In genomic region chr2:38771478-38771797, GRCm38 (mm10) we compare ENCODE assay signal across 12 mouse cellular contexts. TPM values are rescaled to one million over a fixed set of nuclear protein-coding genes. Genes with fewer than 3 reads are reported as not detected.
DNase-seq lines count a peak whose midpoint lies in the region; ATAC-seq and TF ChIP-seq lines count a peak whose summit lies in the region.
"Had no signal": no experiment of that assay in that cellular context is flagged by ENCODE, and none has a peak within 500 bp of the region (broad histone marks: within the 10 kb centered on the region; RNA-seq: fewer than 3 reads in every experiment).

No protein-coding gene starts in this region.

- no peaks in the 10 kb centered on the region for H3K36me3 ChIP-seq in kidney, embryonic 14.5 days (ENCODE audit: control insufficient read depth, insufficient read depth, low read length)
- no peaks in the 10 kb centered on the region for H3K36me3 ChIP-seq in embryonic facial prominence, embryonic 15.5 days
- H3K36me3 ChIP-seq in myocyte (ENCODE audit: control insufficient read depth, insufficient read depth), result no peaks in the 10 kb centered on the region
- H3K36me3 ChIP-seq: midbrain, embryonic 10.5 days had no signal

- H3K4me3 ChIP-seq in kidney, embryonic 14.5 days (ENCODE audit: low read length), result no peak overlapping the region
- no peak overlapping the region for H3K4me3 ChIP-seq in embryonic facial prominence, embryonic 15.5 days (replicated peaks)
- H3K4me3 ChIP-seq in myocyte, result no peak overlapping the region
- H3K4me3 ChIP-seq: left cerebral cortex, adult 2 months; midbrain, embryonic 10.5 days had no signal

- H3K79me2 ChIP-seq in myocyte (ENCODE audit: control insufficient read depth, insufficient read depth), result no peaks in the 10 kb centered on the region

- no peaks in the 10 kb centered on the region for H3K9me3 ChIP-seq in kidney, embryonic 14.5 days (ENCODE audit: control insufficient read depth, low read length)
- H3K9me3 ChIP-seq in embryonic facial prominence, embryonic 15.5 days (replicated peaks), result no peaks in the 10 kb centered on the region
- H3K9me3 ChIP-seq: midbrain, embryonic 10.5 days had no signal

- no peaks in the 10 kb centered on the region for H3K27me3 ChIP-seq in kidney, embryonic 14.5 days (ENCODE audit: control insufficient read depth, insufficient read depth, low read length)
- H3K27me3 ChIP-seq in embryonic facial prominence, embryonic 15.5 days, result no peaks in the 10 kb centered on the region
- no peaks in the 10 kb centered on the region for H3K27me3 ChIP-seq in myocyte (ENCODE audit: control insufficient read depth, insufficient read depth, insufficient read length)

- 47% methylated on average over 2 of the region's 2 CpGs for WGBS in kidney, embryonic 14.5 days
- 24% methylated on average over 2 of the region's 2 CpGs for WGBS in embryonic facial prominence, embryonic 15.5 days

- H3K4me1 ChIP-seq in kidney, embryonic 14.5 days (ENCODE audit: control insufficient read depth, insufficient read depth, low read length), result 0 out of 2 replicates have a peak, but pooled peaks cover 3% of the 10 kb centered on the region
- 0 out of 2 replicates have a peak, but pooled peaks cover 16% of the 10 kb centered on the region for H3K4me1 ChIP-seq in embryonic facial prominence, embryonic 15.5 days
- H3K4me1 ChIP-seq: midbrain, embryonic 10.5 days had no signal

- H3K4me2 ChIP-seq in kidney, embryonic 14.5 days (replicated peaks; ENCODE audit: low read depth, low read length), result no peak overlapping the region
- no peak overlapping the region for H3K4me2 ChIP-seq in embryonic facial prominence, embryonic 15.5 days (replicated peaks)
- H3K4me2 ChIP-seq in myocyte (ENCODE audit: low read depth), result peak overlapping the region; percentile 53

- no peak for ATAC-seq in kidney, embryonic 14.5 days (ENCODE audit: low FRiP score, low TSS enrichment)
- peak; percentile 76 for ATAC-seq in embryonic facial prominence, embryonic 15.5 days (ENCODE audit: insufficient number of reproducible peaks, low FRiP score, low TSS enrichment, low read depth)

- no peak overlapping the region for H3K27ac ChIP-seq in kidney, embryonic 14.5 days (ENCODE audit: low read depth, low read length)
- 0 out of 2 replicates have a peak overlapping the region, but pooled peaks have one; percentile 1 for H3K27ac ChIP-seq in embryonic facial prominence, embryonic 15.5 days (replicated peaks)
- H3K27ac ChIP-seq: left cerebral cortex, adult 2 months; midbrain, embryonic 10.5 days had no signal

- DNase-seq in adrenal gland, postnatal 10 days, result peak; percentile 10
- no peak for DNase-seq in adrenal gland, postnatal 14 days
- peak; percentile 9 for DNase-seq in kidney, postnatal 10 days
- DNase-seq in spleen, adult 12 weeks (ENCODE audit: low spot score), result no peak
- DNase-seq in thymus, adult 18-20 months, result no peak
- DNase-seq: kidney, adult 9 months had no signal

- no peak overlapping the region for H3ac ChIP-seq in myocyte (ENCODE audit: control insufficient read depth, insufficient read length)

- no peak for TF ChIP-seq POLR2A in myocyte (IDR thresholded peaks at IDR 0.05; ENCODE audit: insufficient read length, low read depth)

- no peak overlapping the region for H3K9ac ChIP-seq in kidney, embryonic 14.5 days (ENCODE audit: low read depth, low read length)
- no peak overlapping the region for H3K9ac ChIP-seq in embryonic facial prominence, embryonic 15.5 days

TF ChIP-seq in myocyte, 11 proteins besides CTCF, POLR2A, EP300 and RAD21:
- TF ChIP-seq CEBPB (IDR thresholded peaks at IDR 0.05; ENCODE audit: insufficient read depth, poor library complexity, severe bottlenecking) (0 out of 2 replicates have a peak, but pooled peaks have one; percentile 18), MAX (IDR thresholded peaks at IDR 0.05; ENCODE audit: low read depth) (no peak), POLR2AphosphoS2 (IDR thresholded peaks at IDR 0.05; ENCODE audit: insufficient read length, low read depth) (no peak), MYOG (IDR thresholded peaks at IDR 0.05; ENCODE audit: control insufficient read depth in 1 of 3, insufficient read depth in 1 of 3, insufficient read length in 2 of 3, low read depth in 2 of 3) (no peak), TCF3 (IDR thresholded peaks at IDR 0.05; ENCODE audit: insufficient read length, low read depth) (no peak), TCF12 (IDR thresholded peaks at IDR 0.05; ENCODE audit: insufficient read depth, poor library complexity, severe bottlenecking) (no peak), E2F4 (IDR thresholded peaks at IDR 0.05; ENCODE audit: insufficient read depth) (no peak)

RNA-seq across cellular contexts. Expression of gene Nr5a1, which starts 57.1 kb away (rescaled TPM):
- 100 to 1,000 TPM; 221 to 331 TPM for total RNA-seq in adrenal gland, postnatal 10 days (2021)
- total RNA-seq in adrenal gland, postnatal 14 days (2021), result 372 and 416 TPM in 2 replicates
- 0.13 and 0.23 TPM in 2 replicates for polyA plus RNA-seq in kidney, embryonic 14.5 days (2014; fragmentation: Nextera tagmentation; extraction: Ambion mirVana)
- polyA plus RNA-seq in embryonic facial prominence, embryonic 15.5 days (2015; fragmentation: Nextera tagmentation; extraction: Ambion mirVana), result 0.05 and 0.09 TPM in 2 replicates
- 0.05 TPM for polyA plus RNA-seq in myocyte (2012; fragmentation: generic; extraction: Trizol)
- polyA plus RNA-seq: heart, postnatal 0 days had no signal

Comparison
In these comparisons a context has a peak if more than half of its experiments do, and no peak if none do; other contexts are left out.
1. DNase-seq: peak in adrenal gland, postnatal 10 days (single experiment) and kidney, postnatal 10 days (single experiment); none in adrenal gland, postnatal 14 days (single experiment), spleen, adult 12 weeks (single experiment) and thymus, adult 18-20 months (0 of 2).